Mouse (Mus musculus) adrenal gland, adult 2 months (tissue): ENCODE data around the gene Slc27a2. TPM values are rescaled to one million over a fixed set of nuclear protein-coding genes. Genes with fewer than 3 reads are reported as not detected.
A peak's percentile ranks its signal among the peaks of the same experiment; 100 is the strongest.
"Not testable (repeated sequence)": the region's sequence is repeated elsewhere in the genome, so short reads cannot be mapped to it uniquely, and the experiment has no call there.

Source experiments
- DNase-seq: peaks from one replicate; pipeline ENCODE4 v3.0.0; 2021
- long read RNA-seq: library from polyadenylated mRNA; stranded (forward); transcript quantifications from one replicate; pipeline ENCODE4 v2.0.0, GENCODE M21; 2021
- polyA plus RNA-seq: library from polyadenylated mRNA; depleted of rRNA; stranded (reverse); fragments of >200 nt; gene quantifications from 2 replicates; pipeline ENCODE4 v1.2.3, GENCODE M21; 2012; rRNA removed
- total RNA-seq, 2 experiments: library from RNA; stranded (reverse); gene quantifications; 2 replicates each; pipeline ENCODE4 v1.2.3; 2021

Slc27a2 gene
- total RNA-seq, result 10 to 100 TPM; 19.8 to 62.9 TPM
- 20.4 and 29.0 TPM in 2 replicates for polyA plus RNA-seq
- long read RNA-seq, transcript Slc27a2-201 (10 exons, 2,918 nt), result major isoform, 53 of 55 reads
- long read RNA-seq, partial matches to known transcripts, result 2 of 55 reads
- long read RNA-seq, other reads (novel, unspliced or antisense), result 0 of 55 reads

DNA sequence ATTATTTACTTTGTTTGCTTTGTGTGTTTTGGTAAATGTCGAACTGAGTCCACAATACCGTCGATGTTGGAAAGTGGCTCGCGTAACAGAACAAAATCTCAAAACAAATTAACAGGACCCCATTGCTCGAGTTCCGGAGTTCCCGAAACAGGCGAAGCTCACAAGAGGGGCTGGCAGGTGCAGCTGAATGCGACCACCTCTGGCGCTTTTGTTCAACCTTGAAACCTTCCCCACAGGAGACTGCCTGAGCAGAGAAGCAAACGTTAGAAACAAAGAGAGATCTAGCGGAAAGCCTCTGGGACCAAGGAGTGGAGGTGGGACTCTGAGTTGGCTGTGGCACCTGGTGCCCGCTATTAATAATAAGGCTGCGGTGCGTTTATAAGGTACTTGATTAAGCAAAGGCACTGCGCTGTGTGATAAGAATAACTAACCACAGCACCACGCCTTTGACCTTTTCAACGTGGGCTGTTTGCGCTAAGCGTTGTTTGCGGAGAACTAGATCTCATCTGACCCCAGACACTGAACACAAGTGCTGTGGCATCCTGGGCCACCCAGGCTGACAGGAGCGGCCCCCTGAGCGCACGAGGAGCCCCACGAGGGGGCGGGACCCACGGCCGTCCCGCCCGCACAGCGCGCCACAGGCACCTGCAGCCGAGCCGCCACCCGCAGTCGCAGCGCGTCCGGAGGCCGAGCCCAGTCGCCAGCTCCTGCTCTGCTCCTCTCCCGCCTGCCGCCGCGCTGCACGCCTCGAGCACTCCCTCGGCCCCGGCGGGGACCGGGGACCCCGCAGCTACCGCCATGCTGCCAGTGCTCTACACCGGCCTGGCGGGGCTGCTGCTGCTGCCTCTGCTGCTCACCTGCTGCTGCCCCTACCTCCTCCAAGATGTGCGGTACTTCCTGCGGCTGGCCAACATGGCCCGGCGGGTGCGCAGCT is at the start of gene Slc27a2:
Slc27a2 (plus strand) TSS at position 51 of the 934 bp plus-strand sequence.
- peak; percentile 62 for DNase-seq

DNA sequence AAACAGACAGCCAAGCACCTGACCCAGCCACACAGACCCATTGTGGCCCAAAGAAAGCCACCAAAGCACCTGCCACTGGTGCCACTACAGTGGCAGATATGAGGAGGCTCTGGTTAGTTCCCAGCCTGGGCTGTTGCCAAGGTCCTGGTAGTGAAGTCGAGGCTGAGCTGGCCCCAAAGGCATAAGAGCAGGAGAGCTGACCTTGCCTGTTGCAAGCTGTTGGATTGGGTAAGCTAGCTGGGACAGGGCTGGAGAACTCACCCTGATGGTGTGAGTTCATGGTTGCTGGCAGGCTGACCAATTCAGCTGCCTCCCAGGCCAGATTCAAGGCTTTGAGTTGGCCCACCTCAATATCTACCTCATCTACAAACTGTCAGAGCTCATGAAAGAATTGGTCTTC is 47.1 kb upstream of the Slc27a2 start:
- peak; percentile 85 for DNase-seq

DNA sequence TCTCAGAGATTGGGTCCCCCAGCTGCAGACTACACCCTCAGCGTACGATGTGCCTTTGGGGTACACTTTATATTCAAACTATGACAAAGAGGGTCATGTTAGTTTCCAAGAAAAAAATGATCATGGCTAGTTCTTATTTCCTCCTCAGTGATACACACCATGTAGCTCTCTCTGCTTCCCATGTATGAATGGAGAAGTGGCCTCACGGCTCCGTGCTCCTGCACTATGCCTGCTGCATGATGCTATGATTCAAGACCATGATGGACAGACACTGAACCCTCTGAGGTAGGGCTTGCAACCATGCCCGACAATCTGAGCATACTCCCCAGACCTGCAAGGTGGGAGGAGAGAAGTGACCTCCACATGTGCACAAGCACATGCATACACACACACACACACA is 44.7 kb upstream of the Slc27a2 start:
- no peak for DNase-seq

DNA sequence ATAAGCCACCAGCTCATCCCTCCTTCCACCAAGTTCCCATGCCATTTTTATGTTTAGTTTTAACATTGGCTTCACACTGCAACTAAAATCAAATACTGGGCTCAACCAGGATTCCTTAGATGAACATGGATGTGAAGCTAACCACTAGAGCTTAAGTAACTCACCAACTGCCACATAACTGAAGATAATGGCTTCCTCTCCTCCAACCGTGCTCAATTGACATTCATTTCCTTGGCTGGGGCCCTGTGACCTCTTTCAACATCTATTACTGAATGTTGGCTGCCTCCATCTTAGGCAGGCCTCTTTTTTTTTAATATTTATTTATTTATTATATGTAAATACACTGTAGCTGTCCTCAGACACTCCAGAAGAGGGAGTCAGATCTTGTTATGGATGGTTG is 44.0 kb upstream of the Slc27a2 start:
- no peak for DNase-seq

DNA sequence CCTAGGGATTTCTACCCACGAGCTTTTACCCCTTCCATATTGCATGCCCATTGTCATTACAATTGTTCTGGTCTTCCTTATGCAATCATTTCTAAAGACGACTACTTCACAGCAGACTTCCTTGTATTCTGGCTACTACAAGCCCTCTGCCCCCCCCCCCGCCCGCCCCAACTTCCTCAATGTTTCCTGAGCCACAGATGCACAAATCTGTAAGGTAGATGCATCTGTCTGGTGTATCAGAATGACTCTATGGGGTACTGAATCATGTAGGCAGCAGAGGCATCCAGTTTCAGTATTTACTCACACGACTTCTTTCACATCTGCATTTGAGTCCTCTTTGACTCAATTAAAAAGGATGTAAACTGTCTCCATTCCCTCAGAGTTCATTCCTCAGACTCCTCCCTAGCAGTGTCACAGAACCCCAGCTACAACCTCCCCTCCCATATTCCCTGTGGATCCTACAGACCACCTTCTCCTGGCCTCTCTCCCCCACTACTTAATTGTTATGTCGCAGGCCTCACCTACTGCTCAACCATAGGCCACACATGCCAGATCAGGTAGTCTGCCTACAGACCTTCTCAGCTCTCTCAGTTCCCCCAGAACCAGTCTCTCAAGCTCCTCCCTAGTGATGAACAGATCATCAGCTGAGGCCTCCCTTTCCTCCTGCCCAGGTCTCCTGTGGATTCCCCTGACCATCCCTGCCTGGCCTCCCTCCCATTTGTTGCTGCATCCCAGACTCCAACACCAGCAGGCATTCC is 37.0 kb upstream of the Slc27a2 start:
- DNase-seq, result no peak

DNA sequence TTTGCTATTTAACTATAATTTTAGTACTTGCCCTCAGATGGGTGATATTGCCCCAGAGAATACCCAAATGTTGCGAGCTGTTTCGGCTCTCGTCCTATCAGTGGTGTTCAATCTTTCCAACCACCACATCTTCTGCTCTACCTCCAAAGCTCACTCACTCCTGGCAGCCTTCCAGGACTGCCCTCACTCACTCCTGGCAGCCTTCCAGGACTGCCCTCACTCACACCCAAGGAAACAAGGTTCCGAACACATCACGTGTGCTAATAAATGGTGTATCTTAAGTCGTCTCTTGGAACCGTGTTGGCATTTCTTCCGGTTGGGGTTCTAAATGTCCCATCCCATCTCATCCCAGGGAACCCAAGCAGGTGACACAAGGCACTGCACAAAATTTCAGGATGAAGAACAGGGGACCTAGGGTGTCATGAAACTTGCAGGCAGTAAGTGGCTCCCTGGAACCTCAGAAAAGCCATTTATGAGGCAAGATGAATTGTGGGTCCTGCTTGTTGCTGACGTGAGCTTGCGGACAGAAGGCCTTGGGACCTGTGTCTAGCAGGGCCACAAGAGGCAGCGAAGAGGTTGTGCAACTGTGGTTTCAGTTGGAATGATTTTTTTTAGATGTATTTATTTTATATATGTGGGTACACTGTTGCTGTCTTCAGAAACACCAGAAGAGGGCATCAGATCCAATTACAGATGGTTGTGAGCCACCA is 32.2 kb upstream of the Slc27a2 start:
- DNase-seq, result peak; percentile 69

DNA sequence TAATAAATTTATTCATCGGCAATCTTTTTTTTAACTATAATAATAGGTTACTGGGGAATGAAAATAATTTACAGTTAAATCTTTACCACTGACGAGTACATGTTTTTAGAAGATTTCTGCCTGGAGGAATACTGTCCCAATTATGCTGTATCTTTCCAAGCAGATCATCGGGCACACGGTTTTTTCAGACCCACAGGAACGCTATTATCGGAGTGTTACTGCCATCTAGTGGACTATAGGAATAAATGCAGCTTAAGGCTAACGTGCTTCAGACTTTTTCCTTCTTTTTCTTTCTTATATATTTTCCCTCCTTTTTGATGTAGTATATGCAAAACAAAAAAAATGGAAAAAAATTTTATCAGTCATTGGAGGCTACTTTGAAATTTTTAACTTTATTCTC is 31.4 kb upstream of the Slc27a2 start:
- no peak for DNase-seq

DNA sequence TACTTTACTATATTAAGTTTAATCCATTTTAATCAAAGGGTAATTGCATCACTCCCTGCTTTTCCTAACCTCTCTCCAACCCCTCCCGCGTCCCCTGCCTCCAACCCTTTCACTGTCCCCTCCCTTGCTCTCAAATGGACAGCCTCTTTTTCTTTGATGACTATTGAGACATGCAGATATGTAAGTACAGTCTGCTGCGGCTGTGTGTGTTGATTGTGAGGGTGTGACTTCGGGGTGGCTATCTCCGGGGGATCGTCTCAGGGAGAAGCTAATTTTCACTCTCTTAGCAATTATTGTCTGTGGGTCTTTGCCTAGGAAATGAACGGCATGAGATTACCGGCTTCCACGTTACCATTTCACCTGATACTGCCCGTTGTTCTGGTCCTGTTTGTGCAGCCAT is 30.7 kb upstream of the Slc27a2 start:
- DNase-seq, result no peak

DNA sequence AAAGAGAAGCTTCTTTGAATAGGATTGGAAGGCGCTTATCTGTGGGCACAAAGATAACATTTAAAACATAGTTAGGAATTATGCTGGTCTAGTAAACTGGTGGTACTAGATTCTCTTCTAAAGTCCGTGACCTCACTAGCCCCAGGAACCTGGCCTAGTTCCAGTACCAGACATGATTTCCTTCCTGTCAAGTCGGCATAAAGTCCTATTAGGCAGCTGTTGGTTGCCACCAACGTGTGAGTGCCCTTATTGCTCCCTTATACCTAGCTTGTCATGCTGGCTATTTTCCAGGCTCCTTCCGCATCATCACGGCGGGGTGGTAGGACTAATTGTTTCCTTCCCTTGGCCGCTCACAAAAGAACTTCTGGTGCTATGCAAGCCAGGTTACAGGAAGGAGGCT is 30.2 kb upstream of the Slc27a2 start:
- no peak for DNase-seq

DNA sequence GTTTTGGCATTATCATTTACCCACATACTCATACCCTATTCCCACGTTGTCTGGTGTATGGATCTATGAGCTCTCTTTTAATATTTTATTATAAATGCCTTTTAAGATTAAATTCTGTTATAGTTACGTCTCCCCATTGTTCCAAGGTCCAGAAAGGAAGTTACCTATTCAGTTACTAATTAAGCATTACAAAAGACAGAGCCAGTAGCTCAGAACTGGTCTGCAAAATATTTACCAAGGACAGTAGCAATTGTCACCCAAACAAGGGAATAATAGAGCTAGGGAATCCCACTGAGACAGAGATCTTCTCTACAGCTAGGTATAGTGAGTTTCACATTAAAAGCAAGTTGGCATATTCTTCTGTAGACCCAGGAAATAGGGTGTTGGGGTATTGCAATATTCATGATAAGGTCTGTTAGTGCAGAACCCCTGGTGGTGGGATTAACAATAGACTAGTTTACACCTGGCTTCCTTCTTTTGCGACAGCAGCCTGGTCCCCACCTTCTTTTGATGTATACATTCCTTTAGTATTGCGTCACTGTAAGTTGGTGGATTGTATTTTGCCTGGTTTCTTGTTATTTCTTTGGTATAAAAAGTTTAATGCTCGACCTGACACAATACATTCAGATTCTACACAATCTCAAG is 29.0 kb upstream of the Slc27a2 start:
- not testable (repeated sequence) for DNase-seq

DNA sequence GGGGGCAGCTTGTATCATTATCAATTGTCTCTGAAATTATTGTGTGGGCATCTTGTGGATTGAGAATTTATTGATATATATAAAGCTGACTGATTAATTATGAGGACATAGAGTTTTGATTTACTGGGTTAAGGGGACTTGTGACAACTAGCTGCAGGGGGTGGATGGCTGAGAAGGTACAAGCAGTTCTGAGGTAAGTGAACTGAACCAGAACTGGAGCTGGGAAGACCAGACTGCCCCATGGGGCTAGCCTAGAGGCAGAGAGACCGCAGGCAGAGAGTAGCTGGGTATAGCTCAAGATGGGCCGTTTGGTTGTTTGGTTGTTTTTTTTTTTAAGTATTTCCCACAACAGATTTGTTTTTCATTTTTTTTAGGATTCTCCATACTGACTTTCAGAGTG is 27.9 kb upstream of the Slc27a2 start:
- no peak for DNase-seq

DNA sequence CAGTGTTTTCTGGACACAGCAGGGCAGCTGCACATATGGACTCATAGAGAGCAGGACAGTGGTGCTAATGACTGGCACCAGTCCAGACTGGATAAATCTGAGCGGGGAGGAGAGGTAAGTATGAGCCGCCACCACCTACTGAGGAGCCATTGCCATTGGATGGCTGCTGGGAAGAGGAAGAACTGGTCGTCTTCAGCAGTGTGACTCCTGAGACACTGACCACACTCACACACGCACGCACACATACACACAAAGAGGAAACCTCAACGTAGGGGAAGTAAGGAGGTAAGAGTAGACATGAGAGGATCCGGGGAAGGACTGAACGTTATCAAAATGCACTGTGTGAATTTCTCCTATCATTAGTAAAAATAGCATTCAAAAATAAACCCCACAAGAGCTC is 24.7 kb upstream of the Slc27a2 start:
- DNase-seq, result no peak

DNA sequence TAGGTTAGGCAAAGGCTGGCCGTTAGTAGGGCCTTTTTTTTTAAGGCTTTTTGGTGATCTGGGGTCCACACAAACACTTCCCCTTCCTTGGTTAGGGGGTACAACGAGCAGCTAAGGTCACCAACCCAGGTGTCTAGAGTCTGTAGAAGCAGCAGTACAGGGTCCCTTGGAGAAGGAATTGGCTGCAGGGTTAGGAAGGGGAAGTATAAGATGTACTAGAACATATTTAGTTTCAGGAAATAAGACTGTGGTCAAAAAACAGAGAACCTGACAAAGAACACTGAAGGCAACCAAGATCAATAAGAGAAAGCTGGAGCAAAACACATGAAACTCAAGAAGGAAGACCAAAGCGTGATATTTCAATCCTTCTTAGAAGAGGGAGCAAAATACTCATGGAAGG is 21.6 kb upstream of the Slc27a2 start:
- no peak for DNase-seq

DNA sequence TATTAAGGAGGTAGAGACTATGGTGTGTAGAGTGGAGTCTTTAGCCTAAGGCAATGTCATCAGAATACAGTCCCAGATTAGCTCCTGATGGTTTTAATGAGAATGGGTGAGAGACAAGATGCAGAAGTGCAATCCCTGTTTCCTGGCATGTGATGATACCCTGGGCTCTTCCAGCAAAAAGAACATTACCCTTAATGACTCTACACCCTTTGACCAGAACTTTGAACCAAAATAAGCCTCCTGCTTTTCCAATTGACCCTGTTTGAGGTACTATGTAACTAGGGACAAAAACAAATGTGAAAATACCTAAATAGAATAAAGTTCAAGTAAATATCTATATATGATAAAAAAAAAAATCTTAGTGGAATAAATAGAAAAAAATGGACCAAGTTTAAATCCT is 14.6 kb upstream of the Slc27a2 start:
- DNase-seq, result no peak

DNA sequence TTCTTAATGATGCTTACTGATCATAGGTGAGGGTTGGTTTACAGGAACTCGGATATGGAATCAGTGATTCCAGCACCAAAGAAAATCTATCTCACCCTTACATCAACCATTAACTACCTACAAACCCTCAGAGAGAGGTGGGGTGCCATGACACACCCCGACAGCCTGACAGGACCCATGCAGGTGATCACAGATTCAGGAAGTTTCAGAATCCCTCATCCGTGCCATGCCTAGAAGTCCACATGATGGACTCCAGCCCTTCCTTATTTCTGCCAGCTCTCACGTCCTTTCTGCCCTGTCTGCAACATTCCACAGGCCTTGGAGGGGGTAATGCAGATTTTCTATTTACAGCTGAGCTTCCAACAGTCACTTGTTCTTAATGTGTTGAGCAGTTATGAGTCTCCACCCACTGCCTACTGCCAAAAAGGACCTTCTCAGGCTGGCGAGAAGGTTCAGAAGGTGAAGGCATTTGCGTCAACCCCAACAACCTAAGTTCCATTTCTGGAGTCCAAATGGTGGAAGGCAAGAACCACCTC is 11.7 kb upstream of the Slc27a2 start:
- no peak for DNase-seq

DNA sequence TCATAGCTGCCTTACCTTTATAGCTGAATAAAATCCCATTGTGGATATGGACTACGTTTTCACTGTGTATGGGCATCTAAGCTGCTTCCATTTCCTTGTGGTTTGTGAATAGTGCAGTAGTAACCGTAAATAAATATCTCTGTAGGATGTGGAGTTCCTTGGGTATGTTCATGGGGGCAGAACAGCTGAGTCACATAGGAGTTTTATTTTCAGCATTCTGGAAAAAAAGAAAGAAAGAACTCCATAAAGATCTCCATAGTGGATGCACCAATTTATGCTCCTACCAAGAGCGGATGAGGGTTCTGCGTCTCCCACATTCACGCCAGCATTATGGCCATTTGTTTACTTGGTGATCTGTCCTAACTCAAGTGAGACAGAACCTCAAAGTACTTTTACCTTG is 10.0 kb upstream of the Slc27a2 start:
- DNase-seq, result no peak

DNA sequence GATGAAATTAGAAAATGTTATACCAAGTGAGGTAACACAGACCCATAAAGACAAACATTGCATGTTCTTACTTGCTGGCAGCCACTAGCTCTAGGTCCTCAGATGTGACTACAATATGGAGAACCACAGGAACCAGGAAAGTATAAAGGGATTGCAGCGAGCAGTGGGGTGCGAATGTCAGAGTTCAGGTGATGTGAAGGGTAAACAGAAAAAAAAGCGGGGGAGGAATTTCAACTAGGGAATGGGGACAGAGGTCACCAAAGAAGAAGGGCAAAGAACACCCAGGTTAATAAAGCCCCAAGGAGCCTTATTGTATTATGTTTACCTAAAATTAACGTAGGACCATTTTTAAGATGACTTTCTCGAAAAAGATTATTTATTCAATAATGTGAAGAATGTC is 6.9 kb upstream of the Slc27a2 start:
- no peak for DNase-seq

DNA sequence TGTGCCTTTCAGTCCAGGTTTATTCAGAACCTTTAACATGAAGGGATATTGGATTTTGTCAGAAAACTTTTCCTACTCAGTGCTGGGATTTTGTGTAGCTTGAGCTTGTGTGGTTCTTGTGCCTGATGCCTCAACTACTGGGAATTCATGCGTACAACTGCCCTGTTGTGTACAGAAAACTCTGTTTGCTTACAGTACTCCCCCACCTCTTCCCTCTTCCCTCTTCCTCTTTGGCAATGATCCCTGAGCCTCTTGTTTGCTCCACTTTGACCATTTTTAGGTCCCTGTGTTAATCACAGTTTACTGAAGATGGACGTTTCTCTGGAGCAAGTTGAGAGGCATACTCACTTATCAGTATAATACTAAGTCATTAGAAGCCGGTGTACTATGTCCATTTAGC is 5.8 kb upstream of the Slc27a2 start:
- no peak for DNase-seq

DNA sequence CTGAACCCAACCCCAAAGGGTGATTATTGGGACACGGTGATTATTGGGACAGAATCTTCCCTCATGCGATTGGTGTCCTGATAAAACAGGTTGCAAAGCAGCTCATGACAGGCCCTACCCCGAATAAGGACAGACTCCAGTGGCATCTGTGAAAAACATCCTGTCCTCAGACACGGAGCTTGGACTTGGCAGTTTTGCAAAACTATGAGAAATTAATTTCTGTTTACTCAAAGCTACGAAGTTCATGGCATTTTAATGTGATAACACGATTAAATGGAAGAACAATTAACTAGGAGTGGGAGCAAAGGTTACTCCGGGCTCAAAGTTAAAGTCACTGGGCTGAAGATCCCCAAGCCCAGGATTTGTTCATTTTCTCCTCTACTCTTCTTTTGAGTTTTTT is 2.5 kb upstream of the Slc27a2 start:
- no peak for DNase-seq

DNA sequence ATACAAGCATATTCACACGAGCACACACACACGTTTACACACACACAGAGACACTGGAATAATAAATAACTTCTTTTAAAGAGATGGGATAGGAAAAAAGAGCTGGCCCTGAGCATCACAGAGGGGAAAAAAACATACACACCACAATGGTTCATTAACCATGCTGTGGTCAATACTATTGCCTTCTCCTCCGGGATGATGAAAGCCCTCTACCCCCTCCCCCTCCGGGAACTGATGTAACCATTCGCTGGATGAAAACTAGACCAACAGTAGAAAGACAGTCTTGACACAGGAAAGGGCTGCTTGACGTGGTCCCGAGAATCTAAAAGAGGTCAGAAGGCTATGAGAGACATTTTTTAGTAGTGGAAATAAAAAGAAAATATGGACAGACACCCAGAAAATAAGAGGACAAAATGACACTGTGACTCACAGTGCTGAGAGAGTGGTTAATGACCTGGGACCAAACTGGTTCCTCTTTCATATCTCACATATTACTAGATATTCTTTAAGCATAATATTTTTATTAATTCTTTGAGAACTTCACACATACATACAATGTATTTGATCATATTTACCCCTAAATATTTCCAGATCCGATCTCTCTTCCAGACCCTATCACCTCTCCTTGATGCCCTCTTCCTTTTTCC is 840 bp upstream of the Slc27a2 start:
- no peak for DNase-seq

DNA sequence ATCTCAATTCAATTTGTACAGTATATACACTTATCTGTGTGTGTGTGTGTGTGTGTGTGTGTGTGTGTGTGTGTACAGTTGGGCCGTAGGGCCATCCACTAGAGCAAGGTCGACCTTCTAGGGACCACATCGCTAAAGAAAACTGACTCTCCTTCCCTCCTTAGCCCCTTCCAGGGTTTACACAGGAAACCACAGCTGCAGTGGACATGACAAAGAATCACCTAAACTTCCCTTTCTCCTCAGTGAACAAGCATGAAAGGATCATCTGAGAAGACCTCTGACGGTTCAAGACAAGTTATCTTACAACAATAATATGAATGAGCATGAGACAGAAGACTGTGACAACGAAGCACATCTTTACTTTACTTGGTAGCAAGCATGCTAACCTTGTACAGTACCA is 311 bp upstream of the Slc27a2 start:
- DNase-seq, result no peak
